Mouse (Mus musculus): ENCODE results near the gene Mvb12b.

Gene Mvb12b

DNA sequence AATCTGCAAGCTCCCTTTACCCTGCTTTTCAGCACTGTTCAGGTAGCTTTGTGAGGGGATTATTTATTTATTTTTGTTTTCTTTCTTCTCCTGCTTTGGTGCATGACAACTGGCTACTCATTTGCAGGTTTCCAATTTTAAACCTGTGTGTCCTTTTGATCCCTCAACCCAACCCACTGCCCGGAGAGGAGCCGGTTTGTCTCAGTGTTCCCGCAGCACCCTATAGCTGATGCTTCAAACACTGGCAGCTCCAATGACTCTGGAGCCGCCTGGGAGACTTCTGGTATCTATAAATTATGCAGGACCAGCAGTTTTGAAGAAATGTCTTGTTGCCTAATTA is 16.6 kb downstream of the Mvb12b start:
- Histone ChIP-seq H3K9me3 (ENCODE audit: low read length) (no peaks in the 10 kb centered on the region), H3K4me3 (replicated peaks; ENCODE audit: low read length) (no peak overlapping the region), H3K4me1 (replicated peaks; ENCODE audit: low read depth, low read length) (peaks cover 23% of the 10 kb centered on the region), H3K36me3 (ENCODE audit: insufficient read depth, low read length) (peaks cover 3% of the 10 kb centered on the region; the same call in 1 of the 2 replicates), H3K27me3 (ENCODE audit: insufficient read depth, low read length) (no peaks in the 10 kb centered on the region)
- TF ChIP-seq NANOG (IDR thresholded peaks at IDR 0.05; ENCODE audit: borderline replicate concordance, low read length) (no peak), CTCF (conservative IDR thresholded peaks at IDR 0.05; ENCODE audit: low read length) (no peak), POU5F1 (IDR thresholded peaks at IDR 0.05; ENCODE audit: borderline replicate concordance, low read length) (no peak)

DNA sequence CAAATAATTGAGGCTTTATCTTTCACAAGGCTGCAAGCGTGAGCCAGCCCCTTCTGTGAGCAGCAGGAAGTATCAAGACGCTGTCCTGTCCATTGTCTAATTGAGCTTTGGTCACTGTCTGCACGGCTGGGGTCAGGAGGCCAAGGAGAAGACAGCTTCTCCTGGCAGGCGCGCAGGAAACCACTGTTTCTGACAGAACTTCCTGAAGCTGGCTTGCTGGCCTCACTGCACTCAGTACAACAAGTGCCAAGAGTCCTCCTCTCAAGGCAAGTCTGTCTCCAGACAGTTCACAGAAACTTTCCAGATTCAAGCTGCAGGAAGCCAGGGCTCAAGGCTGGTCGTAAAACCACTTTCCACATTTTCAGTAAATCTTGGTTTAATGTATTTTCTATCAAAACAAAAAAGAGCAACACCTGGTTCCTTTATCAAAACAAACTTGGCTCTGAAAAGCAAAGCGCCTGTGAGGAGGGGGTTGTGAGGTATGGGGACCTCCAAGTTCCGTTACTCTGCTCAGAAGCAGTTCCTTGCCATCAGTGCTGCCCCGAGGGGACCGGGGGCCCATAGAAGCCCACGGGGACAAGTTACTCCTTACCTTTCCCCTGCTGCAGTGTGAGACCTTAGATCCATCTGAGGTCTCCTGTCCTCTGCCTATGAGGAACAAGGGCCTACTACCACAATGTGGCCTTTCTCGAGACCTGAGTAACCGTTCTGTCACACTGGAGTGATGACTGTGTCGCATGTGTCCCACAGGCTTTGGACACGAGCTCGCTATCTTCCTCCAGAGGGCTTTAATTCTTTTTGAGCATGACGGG is 17.2 kb downstream of the Mvb12b start:
- peaks cover 3% of the 10 kb centered on the region; the same call in 1 of the 2 replicates for H3K36me3 ChIP-seq (ENCODE audit: insufficient read depth, low read length)
- TF ChIP-seq POU5F1 (IDR thresholded peaks at IDR 0.05; ENCODE audit: borderline replicate concordance, low read length): no peak
- no peak for TF ChIP-seq NANOG (IDR thresholded peaks at IDR 0.05; ENCODE audit: borderline replicate concordance, low read length)
- no peak for TF ChIP-seq CTCF (conservative IDR thresholded peaks at IDR 0.05; ENCODE audit: low read length)
- no peaks in the 10 kb centered on the region for H3K9me3 ChIP-seq (ENCODE audit: low read length)
- H3K4me3 ChIP-seq (replicated peaks; ENCODE audit: low read length): no peak overlapping the region
- peaks cover 18% of the 10 kb centered on the region for H3K4me1 ChIP-seq (replicated peaks; ENCODE audit: low read depth, low read length)
- no peaks in the 10 kb centered on the region for H3K27me3 ChIP-seq (ENCODE audit: insufficient read depth, low read length)

DNA sequence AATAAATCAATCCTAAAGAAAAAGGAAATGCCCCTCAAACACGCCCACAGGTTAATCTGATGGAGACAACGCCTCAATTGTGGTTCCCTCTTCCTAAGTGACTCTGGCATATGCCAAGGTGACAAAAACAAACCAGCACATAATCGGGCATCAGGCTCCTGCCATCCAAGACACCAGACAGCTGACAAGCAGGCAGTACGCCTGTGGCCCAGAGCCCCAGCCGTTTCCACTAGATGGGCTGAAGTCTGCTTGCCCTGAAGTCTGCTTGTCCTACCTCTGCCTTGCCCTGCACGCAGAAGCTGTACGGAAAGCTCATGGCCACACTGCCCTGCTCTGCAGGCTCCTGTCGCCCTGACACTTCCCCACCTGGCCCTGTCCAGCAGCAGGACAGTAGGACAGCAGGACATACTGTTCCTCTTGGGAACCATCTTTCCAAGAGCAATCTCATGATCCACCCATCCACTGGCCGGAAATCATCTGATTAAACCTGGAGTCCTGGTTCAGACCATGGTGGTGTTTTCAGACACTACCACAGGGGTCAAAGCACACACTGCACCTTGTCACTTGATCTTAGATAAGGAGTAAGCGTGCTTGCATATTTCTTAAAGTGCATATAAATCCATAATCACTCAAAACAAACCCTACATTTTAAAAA is 17.9 kb downstream of the Mvb12b start:
- Histone ChIP-seq H3K9me3 (ENCODE audit: low read length) (no peaks in the 10 kb centered on the region), H3K4me1 (replicated peaks; ENCODE audit: low read depth, low read length) (peaks cover 10% of the 10 kb centered on the region), H3K36me3 (ENCODE audit: insufficient read depth, low read length) (peaks cover 3% of the 10 kb centered on the region; the same call in 1 of the 2 replicates), H3K4me3 (replicated peaks; ENCODE audit: low read length) (no peak overlapping the region), H3K27me3 (ENCODE audit: insufficient read depth, low read length) (no peaks in the 10 kb centered on the region)
- no peak for TF ChIP-seq NANOG (IDR thresholded peaks at IDR 0.05; ENCODE audit: borderline replicate concordance, low read length)
- no peak for TF ChIP-seq POU5F1 (IDR thresholded peaks at IDR 0.05; ENCODE audit: borderline replicate concordance, low read length)
- no peak for TF ChIP-seq CTCF (conservative IDR thresholded peaks at IDR 0.05; ENCODE audit: low read length)

- Histone ChIP-seq H3K27me3 (ENCODE audit: insufficient read depth, low read length) (no peaks in the 10 kb centered on the region), H3K4me3 (replicated peaks; ENCODE audit: low read length) (no peak overlapping the region), H3K36me3 (ENCODE audit: insufficient read depth, low read length) (peaks cover 3% of the 10 kb centered on the region; the same call in 1 of the 2 replicates), H3K4me1 (replicated peaks; ENCODE audit: low read depth, low read length) (peaks cover 9% of the 10 kb centered on the region), H3K9me3 (ENCODE audit: low read length) (no peaks in the 10 kb centered on the region)
- no peak for TF ChIP-seq POU5F1 (IDR thresholded peaks at IDR 0.05; ENCODE audit: borderline replicate concordance, low read length)
- no peak for TF ChIP-seq CTCF (conservative IDR thresholded peaks at IDR 0.05; ENCODE audit: low read length)
- no peak for TF ChIP-seq NANOG (IDR thresholded peaks at IDR 0.05; ENCODE audit: borderline replicate concordance, low read length)
These were observed 18.6 kb downstream of the Mvb12b start for GRCm38 (mm10) chr2:33868996-33869688.

DNA sequence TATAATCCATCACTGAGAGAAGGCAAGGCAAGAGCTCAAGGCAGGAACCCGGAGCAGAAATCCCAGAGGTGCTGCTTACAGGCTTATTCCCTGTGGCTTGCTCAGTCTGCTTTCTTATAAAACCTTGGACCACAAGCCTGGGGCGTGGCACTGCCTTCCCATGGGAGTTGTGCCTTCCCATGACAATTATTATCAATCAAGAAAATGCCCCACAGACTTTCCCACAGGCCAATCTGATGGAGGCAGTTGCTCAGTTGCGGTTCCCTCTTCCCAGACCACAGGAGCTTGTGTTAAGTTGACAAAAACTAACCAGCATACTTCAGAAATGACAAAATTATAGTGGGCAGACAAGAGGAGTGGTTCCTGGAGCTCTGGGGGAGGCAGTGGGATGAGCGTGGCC is 19.4 kb downstream of the Mvb12b start:
- Histone ChIP-seq H3K27me3 (ENCODE audit: insufficient read depth, low read length) (no peaks in the 10 kb centered on the region), H3K9me3 (ENCODE audit: low read length) (no peaks in the 10 kb centered on the region), H3K4me3 (replicated peaks; ENCODE audit: low read length) (no peak overlapping the region), H3K36me3 (ENCODE audit: insufficient read depth, low read length) (no peaks in the 10 kb centered on the region), H3K4me1 (replicated peaks; ENCODE audit: low read depth, low read length) (peaks cover 8% of the 10 kb centered on the region)
- TF ChIP-seq POU5F1 (IDR thresholded peaks at IDR 0.05; ENCODE audit: borderline replicate concordance, low read length): no peak
- TF ChIP-seq NANOG (IDR thresholded peaks at IDR 0.05; ENCODE audit: borderline replicate concordance, low read length): no peak

DNA sequence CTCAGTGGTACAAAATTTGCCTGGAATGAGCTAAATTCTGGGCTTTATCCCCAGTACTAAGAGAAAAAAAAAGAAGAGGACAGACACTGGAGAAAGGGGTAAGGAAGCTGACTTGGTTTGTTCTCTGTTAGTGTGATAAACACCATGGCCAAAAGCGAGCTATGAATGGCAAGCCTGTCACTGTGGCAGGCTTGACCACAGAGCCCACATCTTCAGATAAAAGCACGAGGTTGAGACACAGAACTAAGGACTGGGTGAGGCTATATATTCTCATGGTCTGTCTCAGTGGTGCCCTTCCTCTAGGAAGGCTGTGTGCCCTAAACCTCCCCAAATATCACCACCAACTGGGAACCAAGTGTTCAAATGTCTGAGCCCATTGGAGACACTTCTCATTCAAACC is 31.0 kb downstream of the Mvb12b start:
- Histone ChIP-seq H3K27me3 (ENCODE audit: insufficient read depth, low read length) (no peaks in the 10 kb centered on the region), H3K36me3 (ENCODE audit: insufficient read depth, low read length) (no peaks in the 10 kb centered on the region), H3K4me3 (replicated peaks; ENCODE audit: low read length) (no peak overlapping the region), H3K9me3 (ENCODE audit: low read length) (no peaks in the 10 kb centered on the region), H3K4me1 (replicated peaks; ENCODE audit: low read depth, low read length) (0 out of 2 replicates have a peak, but pooled peaks cover 4% of the 10 kb centered on the region)
- TF ChIP-seq CTCF (conservative IDR thresholded peaks at IDR 0.05; ENCODE audit: low read length): no peak
- no peak for TF ChIP-seq NANOG (IDR thresholded peaks at IDR 0.05; ENCODE audit: borderline replicate concordance, low read length)
- no peak for TF ChIP-seq POU5F1 (IDR thresholded peaks at IDR 0.05; ENCODE audit: borderline replicate concordance, low read length)

DNA sequence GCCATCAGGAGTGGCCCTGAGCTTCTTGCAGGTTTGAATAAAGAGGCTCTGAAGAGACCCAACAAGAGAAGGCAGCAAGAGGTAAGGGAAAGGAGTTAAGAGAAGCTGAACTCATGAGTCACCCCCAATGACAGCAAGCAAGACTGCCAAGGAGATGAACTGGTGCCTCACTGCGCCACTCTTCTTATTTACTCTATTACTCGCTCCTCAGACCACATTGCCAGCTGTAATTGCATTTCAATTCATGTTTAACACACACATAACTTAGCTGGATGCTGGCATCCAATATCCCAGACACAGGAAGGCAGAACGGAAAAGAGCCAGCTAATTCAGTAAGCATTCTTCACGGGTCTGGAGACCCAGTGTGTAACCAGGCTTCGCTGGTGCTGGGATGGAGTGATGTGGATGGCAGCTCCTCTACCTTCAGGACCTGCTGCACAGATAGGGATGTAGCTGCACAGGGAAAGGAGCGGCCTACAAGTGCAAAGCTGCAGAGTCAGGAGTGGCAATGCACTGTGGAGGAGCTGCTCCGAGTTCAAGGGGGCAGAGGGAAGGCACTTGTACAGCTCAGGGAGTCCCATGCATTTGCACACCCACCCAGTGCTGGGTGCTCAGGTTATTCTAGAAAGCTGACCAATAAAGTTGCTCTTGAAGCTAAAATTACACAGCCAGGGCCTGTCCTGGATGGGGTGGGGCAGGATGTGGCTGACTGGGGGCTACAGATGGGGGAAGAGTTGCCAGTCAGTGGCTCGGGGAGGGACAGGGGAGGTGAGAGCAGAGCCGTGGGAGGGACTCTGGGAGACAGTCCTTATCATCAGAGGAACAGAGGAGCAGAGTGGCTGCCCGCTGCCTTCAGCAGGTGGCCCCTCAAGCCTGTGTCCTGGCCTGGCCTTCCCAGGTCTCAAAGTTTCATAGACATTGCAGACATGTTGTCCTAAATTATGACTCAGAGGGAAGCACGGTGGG is 34.5 kb downstream of the Mvb12b start:
- H3K4me1 ChIP-seq (replicated peaks; ENCODE audit: low read depth, low read length): 0 out of 2 replicates have a peak, but pooled peaks cover 4% of the 10 kb centered on the region
- TF ChIP-seq NANOG (IDR thresholded peaks at IDR 0.05; ENCODE audit: borderline replicate concordance, low read length) (no peak), CTCF (conservative IDR thresholded peaks at IDR 0.05; ENCODE audit: low read length) (no peak), POU5F1 (IDR thresholded peaks at IDR 0.05; ENCODE audit: borderline replicate concordance, low read length) (no peak)
- H3K4me3 ChIP-seq (replicated peaks; ENCODE audit: low read length): no peak overlapping the region
- H3K27me3 ChIP-seq (ENCODE audit: insufficient read depth, low read length): no peaks in the 10 kb centered on the region
- no peaks in the 10 kb centered on the region for H3K9me3 ChIP-seq (ENCODE audit: low read length)
- H3K36me3 ChIP-seq (ENCODE audit: insufficient read depth, low read length): no peaks in the 10 kb centered on the region

All from E14TG2a.4 (cell line).